Mouse (Mus musculus) spleen, adult 12 weeks (tissue): Measurements from ENCODE around the gene Nmt1.

Source experiments
- DNase-seq: peaks from one replicate; pipeline ENCODE4 v3.0.0; 2022; ENCODE audit warnings: low spot score

The Nmt1 gene

DNA sequence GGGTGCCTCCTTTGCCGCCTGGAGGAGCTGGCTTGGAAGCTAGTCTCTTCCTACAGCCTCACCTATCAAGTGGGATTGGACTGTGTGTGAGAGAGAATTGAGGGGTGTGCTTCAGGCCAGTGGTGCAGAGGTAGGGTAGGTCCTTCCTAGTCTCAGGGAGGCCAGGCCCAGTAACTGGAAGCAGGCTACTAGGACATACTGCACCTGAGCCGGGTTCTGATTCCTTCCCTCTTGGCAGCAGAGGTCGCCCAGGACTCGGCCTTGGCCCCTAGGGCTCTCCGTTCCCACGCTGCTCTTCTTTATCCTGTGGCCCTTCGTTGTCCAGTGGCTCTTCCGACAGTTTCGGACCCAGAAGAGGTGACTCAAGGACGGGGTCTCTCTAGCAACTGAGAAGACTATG is 83.3 kb downstream of the Nmt1 start:
- DNase-seq = no peak

- no peak for DNase-seq
Observed at GRCm38 (mm10) chr11:103111881-103112551, 84.0 kb downstream of the Nmt1 start.

- no peak for DNase-seq
Observed at GRCm38 (mm10) chr11:103112552-103112912, 84.5 kb downstream of the Nmt1 start.

DNA sequence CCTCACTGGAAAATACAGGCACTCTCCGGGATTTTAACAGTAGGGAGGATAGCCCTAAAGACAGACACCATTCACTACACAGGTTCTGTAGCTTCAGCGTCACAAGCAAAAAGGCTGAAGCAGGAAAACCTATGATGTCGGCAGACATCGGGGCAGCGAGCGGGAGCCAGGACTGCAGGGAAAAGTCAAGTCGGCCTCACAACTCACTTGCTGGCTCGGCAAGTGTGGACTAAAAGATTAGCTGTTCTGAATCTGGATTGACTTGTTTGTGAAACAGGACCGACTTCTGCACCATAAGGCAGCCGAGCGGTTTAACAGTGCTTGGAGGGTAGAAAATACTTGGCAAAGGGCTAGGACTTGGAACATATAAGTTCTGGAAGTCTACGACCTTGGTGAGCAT is 85.0 kb downstream of the Nmt1 start:
- DNase-seq = no peak

- DNase-seq = no peak
Observed at GRCm38 (mm10) chr11:103113771-103114170, 85.8 kb downstream of the Nmt1 start.

DNA sequence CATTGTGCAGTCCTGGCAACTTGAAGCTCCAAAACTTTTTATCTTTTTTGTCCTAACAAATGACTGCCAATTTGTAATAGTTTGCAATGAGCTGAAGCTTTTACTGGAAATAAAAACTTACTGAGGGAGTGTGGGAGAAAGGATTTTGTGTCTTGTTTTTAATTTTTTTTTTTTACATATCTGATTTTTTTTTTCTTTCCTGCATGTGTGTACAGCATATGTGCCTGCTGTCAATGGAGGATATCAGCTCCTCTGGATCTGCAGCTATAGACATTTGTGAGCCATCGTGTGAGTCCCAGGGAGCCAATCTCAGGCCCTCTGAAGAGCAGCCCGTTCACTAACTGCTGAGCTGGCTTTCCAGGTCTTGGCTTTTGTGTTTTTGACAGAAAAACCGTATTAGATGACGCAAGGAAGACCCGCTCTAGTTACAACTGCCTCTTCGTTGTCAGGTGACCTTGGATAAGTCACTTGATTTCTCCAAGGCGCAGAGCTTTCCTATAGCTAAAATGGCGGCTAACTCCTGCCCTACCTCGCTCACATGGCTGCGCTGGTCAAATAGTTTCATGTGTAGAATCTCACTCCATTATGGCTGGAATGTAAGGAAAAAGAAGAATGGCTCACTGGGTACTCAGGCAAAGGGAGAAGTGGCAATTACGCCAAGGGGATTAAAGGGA is 86.4 kb downstream of the Nmt1 start:
- DNase-seq = no peak

DNA sequence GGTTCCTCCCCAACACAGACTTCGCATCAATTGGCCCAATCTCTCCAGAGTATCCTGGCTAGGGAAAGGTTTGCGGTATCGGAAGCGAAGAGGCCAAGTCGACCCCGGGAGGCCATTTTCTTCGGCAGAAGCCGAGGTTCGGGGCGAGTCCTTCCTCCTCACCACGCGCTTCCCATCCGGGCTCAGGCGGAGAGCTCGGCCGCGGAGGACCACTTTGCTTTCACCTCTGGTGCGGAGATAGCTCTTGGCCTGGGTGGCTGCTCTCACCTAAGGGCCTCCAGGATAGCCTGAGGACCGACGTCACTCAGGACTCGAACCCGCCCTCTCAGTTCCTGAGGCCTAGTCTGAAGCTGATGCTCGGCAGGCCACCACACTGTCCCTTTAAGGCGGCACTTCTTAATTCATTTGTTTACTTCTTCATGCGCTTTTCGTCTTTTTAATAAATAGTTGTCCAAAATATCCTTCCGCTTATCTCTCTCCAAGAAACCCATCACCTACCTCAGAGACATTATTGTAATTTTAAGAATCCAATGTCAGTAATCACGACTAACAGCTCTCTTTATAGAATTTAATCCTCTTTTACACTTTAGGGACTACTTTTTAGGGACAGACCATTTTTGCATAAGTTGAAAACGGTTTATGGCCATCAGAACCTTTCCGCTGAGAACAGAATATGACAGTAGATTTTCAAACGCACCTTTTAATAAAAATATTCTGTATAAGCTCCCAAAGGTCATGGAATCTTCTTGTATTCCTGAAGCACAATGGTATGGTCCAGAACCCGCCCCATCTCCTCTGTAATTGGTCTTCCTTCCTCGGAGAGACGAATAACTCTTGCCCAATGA is 87.4 kb downstream of the Nmt1 start:
- peak; percentile 76 for DNase-seq

DNA sequence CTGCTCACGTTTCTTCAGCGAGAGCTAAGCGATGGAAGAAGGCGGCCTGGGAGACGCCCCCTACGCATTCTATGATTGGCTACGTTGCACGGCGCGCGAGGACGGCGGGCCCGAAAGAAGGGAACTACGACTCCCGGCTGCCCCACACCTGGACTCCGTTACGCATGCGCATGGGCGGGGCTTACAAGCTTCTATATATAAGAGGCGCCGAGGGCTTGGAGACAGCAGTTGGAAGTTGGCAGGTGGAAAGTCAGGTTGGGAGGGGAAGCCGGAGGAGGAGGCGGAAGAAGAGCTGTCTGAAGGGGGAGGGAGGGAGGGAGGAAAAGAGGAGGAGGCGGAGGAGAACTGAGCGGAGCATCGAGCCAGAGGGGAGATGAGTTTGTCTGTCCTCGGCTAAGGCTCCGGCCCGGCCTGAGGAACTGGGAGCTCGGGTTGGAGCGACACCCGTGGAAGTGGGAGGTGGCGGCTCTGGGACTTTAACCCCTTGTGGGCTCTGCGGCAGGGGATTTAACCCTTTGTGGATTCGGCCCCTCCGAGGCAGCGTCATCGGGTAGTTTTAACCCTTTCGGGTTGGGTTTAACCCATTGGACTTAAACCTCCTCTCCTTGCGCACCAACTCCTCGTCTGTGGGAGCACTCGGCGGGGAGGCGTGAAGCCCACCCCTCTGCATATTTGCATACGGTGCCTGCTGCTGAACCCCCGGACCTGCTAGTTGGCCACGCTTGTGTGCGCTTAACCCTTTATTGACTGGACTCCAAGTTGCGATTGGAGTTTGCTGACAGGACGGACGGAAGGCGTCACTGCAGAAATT is 88.2 kb downstream of the Nmt1 start, which contains the start of gene Hexim1:
Gene Hexim1 (plus strand): TSS at position 224 of the 811 bp plus-strand sequence.
- DNase-seq = peak; percentile 100

DNA sequence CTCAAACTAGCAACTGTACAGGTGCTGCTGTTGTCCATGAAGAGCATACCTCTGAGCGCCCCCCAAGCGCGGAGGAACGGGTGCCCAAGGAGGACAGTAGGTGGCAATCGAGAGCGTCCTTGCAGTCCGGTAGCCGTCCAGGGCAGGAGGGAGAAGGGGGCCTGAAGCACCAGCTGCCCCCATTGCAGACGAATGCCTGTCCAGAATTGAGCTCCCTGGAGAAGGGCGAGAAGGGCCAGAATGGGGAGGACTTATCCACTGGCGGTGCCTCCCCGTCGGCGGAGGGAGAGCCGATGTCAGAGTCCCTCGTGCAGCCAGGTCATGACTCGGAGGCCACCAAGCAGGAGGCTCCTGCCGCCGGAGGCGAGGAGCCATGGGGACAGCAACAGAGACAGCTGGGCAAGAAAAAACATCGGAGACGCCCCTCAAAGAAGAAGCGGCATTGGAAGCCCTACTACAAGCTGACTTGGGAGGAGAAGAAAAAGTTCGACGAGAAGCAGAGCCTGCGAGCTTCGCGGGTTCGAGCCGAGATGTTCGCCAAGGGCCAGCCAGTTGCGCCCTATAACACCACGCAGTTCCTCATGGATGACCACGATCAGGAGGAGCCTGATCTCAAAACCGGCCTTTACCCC is 89.1 kb downstream of the Nmt1 start:
- DNase-seq = peak; percentile 72

- no peak for DNase-seq
Observed at GRCm38 (mm10) chr11:103117591-103118009, 89.6 kb downstream of the Nmt1 start.
